Mouse (Mus musculus) ES-E14 (cell line): Measurements from ENCODE around the gene Scnn1b.

Experiments used
- CHD2 ChIP-seq: IDR thresholded peaks from 2 replicates; pipeline ENCODE4 v1.6.1; 2014; ENCODE audit warnings: mild to moderate bottlenecking, low read depth, low read length, inconsistent platforms
- MAFK ChIP-seq: IDR thresholded peaks from 2 replicates; pipeline ENCODE4 v1.6.1; 2014; ENCODE audit warnings: mild to moderate bottlenecking, low read depth, low read length, inconsistent platforms; ENCODE audit not compliant: insufficient read depth
- ZC3H11A ChIP-seq: IDR thresholded peaks from 2 replicates; pipeline ENCODE4 v1.6.1; 2012; ENCODE audit warnings: low read depth, mild to moderate bottlenecking, inconsistent platforms, low read length, borderline replicate concordance
- ZNF384 ChIP-seq: IDR thresholded peaks from 2 replicates; pipeline ENCODE4 v1.6.1; 2012; ENCODE audit warnings: low read depth, low read length, inconsistent platforms

DNA sequence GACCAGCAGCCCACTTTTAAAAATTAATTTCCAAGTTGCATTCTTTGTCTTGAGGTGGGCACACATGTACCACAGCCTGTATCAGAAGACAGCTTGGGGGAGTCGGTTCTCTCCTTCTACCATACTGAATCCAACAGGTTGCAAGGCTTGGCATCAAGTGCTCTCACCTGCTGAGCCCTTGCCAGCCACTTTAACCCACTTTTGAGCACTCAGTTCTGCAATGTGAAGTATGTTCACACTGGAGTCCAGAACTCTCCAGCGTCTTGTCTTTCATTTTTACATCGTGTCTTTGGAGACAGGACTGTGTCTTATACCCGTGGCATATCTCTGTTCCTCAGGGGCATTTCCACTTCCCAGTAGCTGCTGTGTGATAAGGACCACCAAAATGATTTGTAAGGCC is 15.4 kb downstream of the Scnn1b start:
- no peak for TF ChIP-seq CHD2
- TF ChIP-seq ZNF384, result no peak
- no peak for TF ChIP-seq MAFK
- TF ChIP-seq ZC3H11A, result no peak
